Mouse (Mus musculus) intestine, postnatal 0 days (tissue): ENCODE data around the gene M6pr. TPM values are rescaled to one million over a fixed set of nuclear protein-coding genes. Genes with fewer than 3 reads are reported as not detected.

Source experiments
- ATAC-seq: fragments of 200-750 bp; cut with Nextera tagmentation; 2 replicates; pipeline ENCODE4 v1.8.0; 2017; ENCODE audit warnings: mild to moderate bottlenecking, moderate TSS enrichment, moderate library complexity
- H3K27ac ChIP-seq: fragments of 300-500 bp; sonication (generic); 2 replicates; pipeline ENCODE4 v1.5.1; 2014; ENCODE audit warnings: mild to moderate bottlenecking, low read depth, low read length, moderate library complexity
- H3K27me3 ChIP-seq: fragments of 300-500 bp; sonication (generic); replicated peaks from 2 replicates; pipeline ENCODE4 v1.6.1; 2014; ENCODE audit warnings: low read length, mixed read lengths; ENCODE audit not compliant: control insufficient read depth, insufficient read depth
- H3K36me3 ChIP-seq: fragments of 300-500 bp; sonication (generic); 2 replicates; pipeline ENCODE4 v1.6.1; 2014; ENCODE audit warnings: mild to moderate bottlenecking, moderate library complexity; ENCODE audit not compliant: control insufficient read depth, insufficient read depth
- H3K4me1 ChIP-seq: fragments of 300-500 bp; sonication (generic); replicated peaks from 2 replicates; pipeline ENCODE4 v1.6.1; 2014; ENCODE audit warnings: antibody characterized with exemption, low read length, mixed read lengths; ENCODE audit not compliant: control insufficient read depth, insufficient read depth
- H3K4me2 ChIP-seq: fragments of 300-500 bp; sonication (generic); replicated peaks from 2 replicates; pipeline ENCODE4 v1.6.1; 2014; ENCODE audit warnings: low read depth, mild to moderate bottlenecking, moderate library complexity
- H3K4me3 ChIP-seq: fragments of 300-500 bp; sonication (generic); 2 replicates; pipeline ENCODE4 v1.5.1; 2014; ENCODE audit warnings: low read depth, low read length
- H3K9ac ChIP-seq: fragments of 300-500 bp; sonication (generic); 2 replicates; pipeline ENCODE4 v1.6.1; 2014; ENCODE audit warnings: mild to moderate bottlenecking, low read depth, low read length
- H3K9me3 ChIP-seq: fragments of 300-500 bp; sonication (generic); 2 replicates; pipeline ENCODE4 v1.6.1; 2016; ENCODE audit warnings: mixed run types; ENCODE audit not compliant: control insufficient read depth
- CTCF ChIP-seq: sonication (generic); IDR thresholded peaks from 2 replicates; pipeline ENCODE4 v1.5.1; 2016; ENCODE audit warnings: low read depth, mild to moderate bottlenecking, control low read depth, antibody characterized with exemption, moderate library complexity
- WGBS: fragments of 180-500 bp; shearing (Covaris S2); extraction: QIAGEN DNeasy Blood & Tissue Kit; methylation state at CpG from one replicate; pipeline ENCODE4 v1.1.7; 2014; 5-methylcytosine and 5-hydroxymethylcytosine counted together
- polyA plus RNA-seq: library from polyadenylated mRNA; unstranded; fragments of >200 nt; fragmentation: Nextera tagmentation; extraction: Ambion mirVana; gene quantifications from 2 replicates; pipeline ENCODE4 v1.2.1, GENCODE M21; 2015

The M6pr gene
- polyA plus RNA-seq, 1 experiment from 2014 or later: 92.2 TPM

GRCm38 (mm10) chr6:122290253-122290652, 18.3 kb upstream of the M6pr start:
- Histone ChIP-seq H3K36me3 (no peaks in the 10 kb centered on the region), H3K27me3 (no peaks in the 10 kb centered on the region), H3K9me3 (no peaks in the 10 kb centered on the region), H3K4me2 (no peak overlapping the region), H3K27ac (no peak overlapping the region), H3K4me3 (no peak overlapping the region), H3K4me1 (no peaks in the 10 kb centered on the region), H3K9ac (no peak overlapping the region)
- WGBS: 20% methylated on average over 3 of the region's 3 CpGs
- no peak for ATAC-seq
- no peak for TF ChIP-seq CTCF

GRCm38 (mm10) chr6:122291264-122291663, 17.3 kb upstream of the M6pr start:
- H3K36me3 ChIP-seq: no peaks in the 10 kb centered on the region
- no peak overlapping the region for H3K27ac ChIP-seq
- H3K4me2 ChIP-seq: no peak overlapping the region
- H3K9me3 ChIP-seq: no peaks in the 10 kb centered on the region
- WGBS: 80% methylated on average over 2 of the region's 2 CpGs
- no peak for TF ChIP-seq CTCF
- ATAC-seq: no peak
- H3K4me3 ChIP-seq: no peak overlapping the region
- no peaks in the 10 kb centered on the region for H3K27me3 ChIP-seq
- H3K4me1 ChIP-seq: no peaks in the 10 kb centered on the region
- H3K9ac ChIP-seq: no peak overlapping the region

GRCm38 (mm10) chr6:122291735-122292134, 16.8 kb upstream of the M6pr start:
- Histone ChIP-seq H3K4me3 (no peak overlapping the region), H3K9ac (no peak overlapping the region), H3K36me3 (no peaks in the 10 kb centered on the region), H3K27ac (no peak overlapping the region), H3K4me2 (no peak overlapping the region), H3K27me3 (no peaks in the 10 kb centered on the region), H3K4me1 (no peaks in the 10 kb centered on the region), H3K9me3 (no peaks in the 10 kb centered on the region)
- 68% methylated on average over 3 of the region's 3 CpGs for WGBS
- TF ChIP-seq CTCF: no peak
- ATAC-seq: no peak

- Histone ChIP-seq H3K4me1 (no peaks in the 10 kb centered on the region), H3K9me3 (no peaks in the 10 kb centered on the region), H3K27ac (no peak overlapping the region), H3K4me3 (no peak overlapping the region), H3K36me3 (no peaks in the 10 kb centered on the region), H3K4me2 (no peak overlapping the region), H3K9ac (no peak overlapping the region), H3K27me3 (no peaks in the 10 kb centered on the region)
- no peak for TF ChIP-seq CTCF
- 61% methylated on average over 2 of the region's 2 CpGs for WGBS
- ATAC-seq: no peak
Measured at GRCm38 (mm10) chr6:122292184-122292583, 16.3 kb upstream of the M6pr start.

GRCm38 (mm10) chr6:122293121-122293520, 15.4 kb upstream of the M6pr start:
- H3K9ac ChIP-seq: no peak overlapping the region
- no peaks in the 10 kb centered on the region for H3K36me3 ChIP-seq
- H3K27ac ChIP-seq: no peak overlapping the region
- H3K27me3 ChIP-seq: no peaks in the 10 kb centered on the region
- no peak for TF ChIP-seq CTCF
- no peak overlapping the region for H3K4me2 ChIP-seq
- no peak overlapping the region for H3K4me3 ChIP-seq
- ATAC-seq: no peak
- WGBS: 86% methylated on average over 8 of the region's 8 CpGs
- no peaks in the 10 kb centered on the region for H3K9me3 ChIP-seq
- no peaks in the 10 kb centered on the region for H3K4me1 ChIP-seq

- Histone ChIP-seq H3K4me3 (no peak overlapping the region), H3K27ac (no peak overlapping the region), H3K4me1 (no peaks in the 10 kb centered on the region), H3K4me2 (no peak overlapping the region), H3K9me3 (no peaks in the 10 kb centered on the region), H3K9ac (no peak overlapping the region), H3K27me3 (no peaks in the 10 kb centered on the region), H3K36me3 (no peaks in the 10 kb centered on the region)
- no peak for ATAC-seq
- no peak for TF ChIP-seq CTCF
- WGBS: 81% methylated on average over 9 of the region's 9 CpGs
Measured at GRCm38 (mm10) chr6:122293796-122294195, 14.7 kb upstream of the M6pr start.

- TF ChIP-seq CTCF: no peak
- H3K27me3 ChIP-seq: no peaks in the 10 kb centered on the region
- H3K4me1 ChIP-seq: no peaks in the 10 kb centered on the region
- H3K27ac ChIP-seq: no peak overlapping the region
- no peaks in the 10 kb centered on the region for H3K9me3 ChIP-seq
- no peak overlapping the region for H3K4me2 ChIP-seq
- WGBS: 68% methylated on average over 3 of the region's 3 CpGs
- ATAC-seq: no peak
- H3K36me3 ChIP-seq: no peaks in the 10 kb centered on the region
- H3K9ac ChIP-seq: no peak overlapping the region
- no peak overlapping the region for H3K4me3 ChIP-seq
Measured at GRCm38 (mm10) chr6:122294290-122294689, 14.2 kb upstream of the M6pr start.
